Mouse (Mus musculus): Measurements from ENCODE around the gene Pkp3. TPM values are rescaled to one million over a fixed set of nuclear protein-coding genes. Genes with fewer than 3 reads are reported as not detected.
"Not testable (repeated sequence)": the region's sequence is repeated elsewhere in the genome, so short reads cannot be mapped to it uniquely, and the experiment has no call there.

Gene Pkp3
- 0.23 TPM in 1 of 2 replicates, not detected in the other for polyA plus RNA-seq (2014; fragmentation: Nextera tagmentation; extraction: Ambion mirVana)

DNA sequence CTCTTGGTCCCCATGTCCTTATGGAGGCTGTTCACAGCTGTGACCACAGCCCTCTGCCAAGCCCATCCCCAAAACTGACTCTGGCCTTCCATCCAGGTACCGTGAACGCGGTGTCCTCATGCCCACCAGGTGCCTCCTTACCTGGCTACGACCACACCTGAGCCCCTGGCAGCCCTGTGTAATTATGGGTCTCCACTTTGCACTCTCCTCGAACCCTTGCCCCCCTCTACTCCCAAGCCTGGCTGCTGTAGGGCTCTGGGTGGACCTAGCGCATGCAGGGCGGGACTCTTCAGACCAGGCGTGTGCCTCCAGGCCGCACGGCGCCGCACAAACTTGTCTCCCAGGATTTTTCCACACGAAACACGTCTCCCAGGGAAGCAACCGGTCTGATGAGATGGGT lies at the start of gene Pkp3:
TSS of gene Pkp3 (plus strand) at position 378 of the 400 bp plus-strand sequence.
- no peaks in the 10 kb centered on the region for H3K9me3 ChIP-seq (ENCODE audit: control insufficient read depth, low read length)
- peaks cover 53% of the 10 kb centered on the region for H3K27me3 ChIP-seq (ENCODE audit: control insufficient read depth, insufficient read depth, low read length)
- H3K36me3 ChIP-seq (ENCODE audit: control insufficient read depth, insufficient read depth, low read length), result no peaks in the 10 kb centered on the region
- H3K27ac ChIP-seq (replicated peaks in 1 of 2; ENCODE audit: control insufficient read depth in 1 of 2, insufficient read depth in 1 of 2, low read depth in 2 of 2, low read length in 2 of 2), result no peak within 1 kb of the TSS
- WGBS, result 86% methylated on average over 15 of the region's 15 CpGs
- no peaks in the 10 kb centered on the region for H3K4me1 ChIP-seq (ENCODE audit: control insufficient read depth in 2 of 2, insufficient read depth in 2 of 2, low read length in 2 of 2)
- ATAC-seq (ENCODE audit: insufficient number of reproducible peaks, insufficient read depth, low FRiP score, low read depth), result no peak
- H3K4me3 ChIP-seq (ENCODE audit: control insufficient read depth in 1 of 2, insufficient read depth in 1 of 2, low read depth in 1 of 2, low read length in 2 of 2), result no peak within 1 kb of the TSS
- H3K4me2 ChIP-seq (ENCODE audit: low read length), result no peak within 1 kb of the TSS
- H3K9ac ChIP-seq (ENCODE audit: low read length), result no peak within 1 kb of the TSS

DNA sequence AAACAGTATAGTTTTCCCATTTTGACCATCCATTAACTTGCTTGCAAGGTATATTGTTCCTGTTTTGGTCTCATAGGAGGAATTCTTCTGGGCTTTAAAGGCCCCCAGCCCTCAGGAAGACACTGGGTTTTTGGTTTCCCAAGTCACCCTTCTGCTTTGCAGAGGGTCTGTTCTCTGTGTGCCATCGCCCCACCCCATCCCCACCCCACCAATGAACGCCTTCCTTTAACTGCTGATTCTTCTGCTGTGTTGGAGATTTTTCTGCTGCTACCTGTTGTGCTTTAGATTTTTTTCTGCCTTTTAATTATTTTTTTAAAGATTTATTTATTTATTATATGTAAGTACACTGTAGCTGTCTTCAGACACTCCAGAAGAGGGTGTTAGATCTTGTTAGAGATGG lies 49.2 kb upstream of the Pkp3 start, which contains the start of gene Gm17387:
TSS of gene Gm17387 (plus strand) at position 301 of the 400 bp plus-strand sequence.
- ATAC-seq (ENCODE audit: insufficient number of reproducible peaks, insufficient read depth, low FRiP score, low read depth), result no peak
- no peak within 1 kb of the TSS for H3K9ac ChIP-seq (ENCODE audit: low read length)
- no peaks in the 10 kb centered on the region for H3K27me3 ChIP-seq (ENCODE audit: control insufficient read depth, insufficient read depth, low read length)
- H3K4me1 ChIP-seq (ENCODE audit: control insufficient read depth in 2 of 2, insufficient read depth in 2 of 2, low read length in 2 of 2), result no peaks in the 10 kb centered on the region
- 94% methylated on average over 2 of the region's 2 CpGs for WGBS
- no peak within 1 kb of the TSS for H3K4me3 ChIP-seq (ENCODE audit: control insufficient read depth in 1 of 2, insufficient read depth in 1 of 2, low read depth in 1 of 2, low read length in 2 of 2)
- H3K27ac ChIP-seq (replicated peaks in 1 of 2; ENCODE audit: control insufficient read depth in 1 of 2, insufficient read depth in 1 of 2, low read depth in 2 of 2, low read length in 2 of 2), result no peak within 1 kb of the TSS
- H3K36me3 ChIP-seq (ENCODE audit: control insufficient read depth, insufficient read depth, low read length), result no peaks in the 10 kb centered on the region
- H3K9me3 ChIP-seq (ENCODE audit: control insufficient read depth, low read length), result no peaks in the 10 kb centered on the region
- H3K4me2 ChIP-seq (ENCODE audit: low read length), result no peak within 1 kb of the TSS

DNA sequence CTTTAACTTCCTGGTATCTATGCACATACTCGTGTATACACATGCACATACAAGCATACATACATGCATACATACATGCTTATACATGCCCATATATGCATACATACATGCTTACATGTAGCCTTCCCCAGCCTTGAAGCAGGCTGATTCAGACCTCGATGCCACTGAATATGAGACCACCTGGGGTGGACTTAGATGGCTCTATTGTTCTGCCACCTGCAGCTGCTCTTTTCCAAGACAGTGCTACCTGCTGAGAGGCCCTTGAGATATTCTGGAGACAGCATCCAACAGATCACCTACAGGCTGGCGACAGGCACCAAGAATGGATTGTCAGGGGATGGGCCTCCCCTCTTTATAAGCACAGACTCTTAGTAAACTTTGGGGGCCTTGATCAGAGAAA lies 47.6 kb upstream of the Pkp3 start:
- Histone ChIP-seq H3K27me3 (ENCODE audit: control insufficient read depth, insufficient read depth, low read length) (no peaks in the 10 kb centered on the region), H3K4me2 (ENCODE audit: low read length) (no peak overlapping the region), H3K36me3 (ENCODE audit: control insufficient read depth, insufficient read depth, low read length) (no peaks in the 10 kb centered on the region), H3K27ac (replicated peaks in 1 of 2; ENCODE audit: control insufficient read depth in 1 of 2, insufficient read depth in 1 of 2, low read depth in 2 of 2, low read length in 2 of 2) (no peak overlapping the region), H3K9ac (ENCODE audit: low read length) (no peak overlapping the region), H3K9me3 (ENCODE audit: control insufficient read depth, low read length) (no peaks in the 10 kb centered on the region), H3K4me3 (ENCODE audit: control insufficient read depth in 1 of 2, insufficient read depth in 1 of 2, low read depth in 1 of 2, low read length in 2 of 2) (no peak overlapping the region), H3K4me1 (ENCODE audit: control insufficient read depth in 2 of 2, insufficient read depth in 2 of 2, low read length in 2 of 2) (no peaks in the 10 kb centered on the region)
- no peak for ATAC-seq (ENCODE audit: insufficient number of reproducible peaks, insufficient read depth, low FRiP score, low read depth)
- 59% methylated on average over 3 of the region's 3 CpGs for WGBS

DNA sequence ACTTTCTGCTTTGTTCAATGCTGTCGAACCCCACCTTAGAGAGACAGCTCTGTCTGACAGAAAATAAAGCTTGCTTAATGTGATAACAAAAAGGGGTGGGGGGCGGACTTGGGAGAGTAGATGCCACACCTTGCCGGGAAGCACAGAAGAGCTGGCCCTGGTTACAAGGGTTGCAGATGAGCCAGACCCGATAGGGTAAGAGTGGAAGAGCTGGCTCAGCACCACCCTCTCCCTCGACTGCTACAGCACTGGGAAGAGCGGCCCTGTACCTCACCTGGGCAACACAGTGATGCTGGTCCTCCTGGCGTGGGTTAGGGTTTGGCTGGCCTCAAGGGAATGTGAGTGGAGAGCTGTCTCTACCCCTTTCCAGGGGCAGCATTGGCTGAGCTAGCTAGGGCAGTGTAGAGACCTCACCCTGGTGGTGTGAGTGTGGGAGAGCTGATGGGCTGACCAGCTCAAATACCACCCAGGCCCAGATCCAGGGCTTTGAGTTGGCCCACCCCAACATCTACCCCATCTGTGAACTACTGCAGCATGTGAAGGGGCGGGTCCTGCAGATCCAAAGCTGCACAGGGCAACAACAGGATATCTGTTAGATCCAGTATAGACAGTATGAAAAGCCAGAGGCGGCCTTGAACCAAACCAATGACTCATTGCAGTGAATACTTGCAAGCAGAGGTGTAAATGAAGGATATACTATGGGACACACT lies 45.4 kb upstream of the Pkp3 start:
- no peak overlapping the region for H3K9ac ChIP-seq (ENCODE audit: low read length)
- H3K4me3 ChIP-seq (ENCODE audit: control insufficient read depth in 1 of 2, insufficient read depth in 1 of 2, low read depth in 1 of 2, low read length in 2 of 2), result no peak overlapping the region
- no peaks in the 10 kb centered on the region for H3K27me3 ChIP-seq (ENCODE audit: control insufficient read depth, insufficient read depth, low read length)
- no peaks in the 10 kb centered on the region for H3K36me3 ChIP-seq (ENCODE audit: control insufficient read depth, insufficient read depth, low read length)
- ATAC-seq (ENCODE audit: insufficient number of reproducible peaks, insufficient read depth, low FRiP score, low read depth), result no peak
- no peak overlapping the region for H3K4me2 ChIP-seq (ENCODE audit: low read length)
- H3K9me3 ChIP-seq (ENCODE audit: control insufficient read depth, low read length), result no peaks in the 10 kb centered on the region
- no peak overlapping the region for H3K27ac ChIP-seq (replicated peaks in 1 of 2; ENCODE audit: control insufficient read depth in 1 of 2, insufficient read depth in 1 of 2, low read depth in 2 of 2, low read length in 2 of 2)
- whole genome bisulfite sequencing, result 60% methylated on average over 9 of the region's 9 CpGs
- H3K4me1 ChIP-seq (ENCODE audit: control insufficient read depth in 2 of 2, insufficient read depth in 2 of 2, low read length in 2 of 2), result no peaks in the 10 kb centered on the region

DNA sequence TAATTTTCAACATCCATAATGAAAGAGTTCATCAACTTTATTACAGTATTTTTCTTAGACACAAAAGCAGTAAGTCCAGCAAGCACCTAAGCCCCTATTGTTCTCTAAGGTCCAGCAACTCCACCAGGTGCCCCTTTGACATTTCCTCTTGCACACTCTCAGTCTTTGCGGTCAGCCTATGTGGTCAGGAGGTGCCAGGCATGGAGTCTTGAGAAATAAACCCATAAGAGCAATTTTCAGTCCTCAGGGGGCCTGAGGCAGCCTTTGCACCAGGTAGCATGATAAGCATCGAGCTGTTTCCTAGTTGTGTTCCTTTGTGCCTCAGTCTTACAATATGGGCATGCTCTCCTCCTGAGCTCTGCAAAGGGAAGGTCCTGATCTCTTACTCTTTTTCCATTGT lies 41.4 kb upstream of the Pkp3 start:
- H3K4me1 ChIP-seq (ENCODE audit: control insufficient read depth in 2 of 2, insufficient read depth in 2 of 2, low read length in 2 of 2); H3K4me2 ChIP-seq (ENCODE audit: low read length); ATAC-seq (ENCODE audit: insufficient number of reproducible peaks, insufficient read depth, low FRiP score, low read depth); H3K9me3 ChIP-seq (ENCODE audit: control insufficient read depth, low read length); H3K27ac ChIP-seq (replicated peaks in 1 of 2; ENCODE audit: control insufficient read depth in 1 of 2, insufficient read depth in 1 of 2, low read depth in 2 of 2, low read length in 2 of 2); H3K27me3 ChIP-seq (ENCODE audit: control insufficient read depth, insufficient read depth, low read length); H3K36me3 ChIP-seq (ENCODE audit: control insufficient read depth, insufficient read depth, low read length); H3K4me3 ChIP-seq (ENCODE audit: control insufficient read depth in 1 of 2, insufficient read depth in 1 of 2, low read depth in 1 of 2, low read length in 2 of 2); H3K9ac ChIP-seq (ENCODE audit: low read length): not testable (repeated sequence)
- WGBS, result 85% methylated on average over 1 of the region's 2 CpGs

DNA sequence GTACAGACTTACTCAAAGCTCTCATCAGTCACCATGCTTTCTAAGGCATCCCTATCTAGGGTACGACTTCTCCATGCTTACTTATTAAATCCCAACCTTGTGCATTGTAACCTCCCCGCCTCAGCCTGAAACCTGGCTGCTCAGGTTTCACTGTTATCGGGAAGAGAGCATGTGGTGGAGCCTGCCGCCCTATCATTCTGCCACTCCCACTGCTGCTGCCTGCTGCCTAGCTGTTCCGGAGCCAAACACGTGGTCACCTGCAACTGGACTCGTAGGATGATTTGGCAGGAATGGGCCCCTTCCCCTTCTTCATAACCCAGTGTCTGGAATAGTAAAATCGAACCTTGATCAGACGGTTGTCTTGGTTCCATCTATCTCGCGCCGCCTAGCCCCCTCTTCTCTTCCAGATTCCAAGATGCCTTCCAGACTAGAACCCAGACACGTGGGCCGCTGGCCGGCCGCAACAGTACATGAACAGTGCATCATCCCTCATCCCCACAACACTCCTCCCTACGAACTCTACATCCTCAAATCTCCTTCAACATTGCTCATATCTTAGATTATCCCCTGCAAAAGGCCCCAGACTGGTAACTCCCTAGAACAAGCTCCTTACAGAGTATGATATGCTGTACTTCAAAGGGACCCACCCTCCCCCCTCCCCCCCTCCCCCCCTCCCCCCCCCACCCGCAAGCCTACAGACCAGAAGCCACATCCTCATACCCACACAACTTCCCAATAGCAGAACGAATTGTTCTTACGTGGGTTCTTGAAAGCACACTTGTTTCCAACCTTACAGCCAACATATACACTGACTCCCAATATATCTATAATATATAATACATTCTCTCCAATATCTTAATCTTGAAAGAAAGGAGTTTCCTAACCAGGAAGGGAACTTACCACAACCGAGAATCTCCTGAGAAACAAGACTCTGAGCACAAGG lies 39.7 kb upstream of the Pkp3 start:
- Histone ChIP-seq H3K4me1 (ENCODE audit: control insufficient read depth in 2 of 2, insufficient read depth in 2 of 2, low read length in 2 of 2) (peaks cover 2 to 7% of the 10 kb centered on the region in 2 experiments; a peak in 3 of 4 replicates), H3K4me3 (ENCODE audit: control insufficient read depth in 1 of 2, insufficient read depth in 1 of 2, low read depth in 1 of 2, low read length in 2 of 2) (no peak overlapping the region), H3K9me3 (ENCODE audit: control insufficient read depth, low read length) (no peaks in the 10 kb centered on the region), H3K4me2 (ENCODE audit: low read length) (no peak overlapping the region), H3K27ac (replicated peaks in 1 of 2; ENCODE audit: control insufficient read depth in 1 of 2, insufficient read depth in 1 of 2, low read depth in 2 of 2, low read length in 2 of 2) (no peak overlapping the region), H3K27me3 (ENCODE audit: control insufficient read depth, insufficient read depth, low read length) (no peaks in the 10 kb centered on the region), H3K9ac (ENCODE audit: low read length) (no peak overlapping the region), H3K36me3 (ENCODE audit: control insufficient read depth, insufficient read depth, low read length) (no peaks in the 10 kb centered on the region)
- WGBS, result 54% methylated on average over 20 of the region's 21 CpGs
- no peak for ATAC-seq (ENCODE audit: insufficient number of reproducible peaks, insufficient read depth, low FRiP score, low read depth)

DNA sequence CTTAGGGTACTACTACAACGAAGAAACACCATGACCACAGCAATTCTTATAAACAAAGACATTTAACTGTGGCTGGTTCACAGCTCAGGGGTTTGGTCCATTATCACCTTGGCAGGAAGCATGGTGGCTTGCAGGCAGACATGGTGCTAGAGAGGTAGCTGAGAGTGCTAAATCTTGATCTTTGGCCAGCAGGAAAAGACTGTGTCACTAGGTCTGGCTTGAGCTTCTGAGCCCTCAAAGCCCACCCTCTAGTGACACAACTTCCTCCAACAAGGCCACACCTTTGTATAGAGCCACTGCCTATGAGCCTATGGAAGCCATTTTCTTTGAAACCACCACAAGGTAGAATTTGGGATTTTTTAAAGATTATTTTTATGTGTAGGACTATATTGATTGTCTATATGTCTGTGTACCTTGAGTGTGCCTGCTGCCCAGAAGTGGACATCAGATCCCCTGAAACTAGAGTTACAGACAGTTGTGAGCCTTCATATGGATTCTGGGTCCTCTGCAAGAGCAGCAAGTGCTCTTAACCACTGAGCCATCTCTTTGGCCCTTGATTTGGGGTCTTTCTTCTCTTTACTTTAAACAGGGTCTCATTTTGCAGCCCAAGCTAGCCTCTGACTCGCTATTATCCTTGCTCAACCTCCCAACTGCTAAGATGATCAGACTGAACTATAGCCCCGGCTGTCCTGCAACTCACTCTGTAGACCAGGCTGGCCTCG lies 38.5 kb upstream of the Pkp3 start:
- Histone ChIP-seq H3K27ac (replicated peaks in 1 of 2; ENCODE audit: control insufficient read depth in 1 of 2, insufficient read depth in 1 of 2, low read depth in 2 of 2, low read length in 2 of 2) (no peak overlapping the region), H3K9me3 (ENCODE audit: control insufficient read depth, low read length) (no peaks in the 10 kb centered on the region), H3K9ac (ENCODE audit: low read length) (no peak overlapping the region), H3K4me3 (ENCODE audit: control insufficient read depth in 1 of 2, insufficient read depth in 1 of 2, low read depth in 1 of 2, low read length in 2 of 2) (no peak overlapping the region), H3K4me1 (ENCODE audit: control insufficient read depth in 2 of 2, insufficient read depth in 2 of 2, low read length in 2 of 2) (peaks cover 2 to 7% of the 10 kb centered on the region in 2 experiments; a peak in 3 of 4 replicates), H3K4me2 (ENCODE audit: low read length) (no peak overlapping the region), H3K27me3 (ENCODE audit: control insufficient read depth, insufficient read depth, low read length) (no peaks in the 10 kb centered on the region), H3K36me3 (ENCODE audit: control insufficient read depth, insufficient read depth, low read length) (no peaks in the 10 kb centered on the region)
- WGBS, result 91% methylated on average over 4 of the region's 4 CpGs
- ATAC-seq (ENCODE audit: insufficient number of reproducible peaks, insufficient read depth, low FRiP score, low read depth), result no peak
